Mouse (Mus musculus) myocyte (in vitro differentiated cells): ENCODE data around the gene Ssh1. TPM values are rescaled to one million over a fixed set of nuclear protein-coding genes. Genes with fewer than 3 reads are reported as not detected.

Experiments used
- H3K27me3 ChIP-seq: one replicate; pipeline ENCODE4 v1.6.1; 2011; ENCODE audit not compliant: control insufficient read depth, insufficient read depth, insufficient read length
- H3K36me3 ChIP-seq: one replicate; pipeline ENCODE4 v1.6.1; 2011; ENCODE audit not compliant: control insufficient read depth, insufficient read depth
- H3K4me2 ChIP-seq: one replicate; pipeline ENCODE4 v1.6.1; 2011; ENCODE audit warnings: low read depth, control low read depth
- H3K4me3 ChIP-seq: one replicate; pipeline ENCODE4 v1.5.1; 2011; ENCODE audit warnings: mild to moderate bottlenecking, control low read depth, moderate library complexity
- H3K79me2 ChIP-seq: one replicate; pipeline ENCODE4 v1.6.1; 2011; ENCODE audit not compliant: control insufficient read depth, insufficient read depth
- H3ac ChIP-seq: one replicate; pipeline ENCODE4 v1.6.1; 2011; ENCODE audit not compliant: control insufficient read depth, insufficient read length
- CEBPB ChIP-seq: IDR thresholded peaks from 2 replicates; pipeline ENCODE4 v1.6.1; 2011; ENCODE audit warnings: mild to moderate bottlenecking, moderate library complexity; ENCODE audit not compliant: poor library complexity, insufficient read depth, severe bottlenecking
- E2F4 ChIP-seq: IDR thresholded peaks from one replicate; pipeline ENCODE4 v1.6.1; 2011; ENCODE audit warnings: mild to moderate bottlenecking, control low read depth, moderate library complexity; ENCODE audit not compliant: insufficient read depth
- MAX ChIP-seq: IDR thresholded peaks from one replicate; pipeline ENCODE4 v1.6.1; 2011; ENCODE audit warnings: low read depth, mild to moderate bottlenecking, control low read depth
- MYOD1 ChIP-seq, 3 experiments: IDR thresholded peaks; one replicate each; pipeline ENCODE4 v1.6.1; 2011; ENCODE audit warnings: control low read depth in 2 of 3, low read depth in 2 of 3, mild to moderate bottlenecking in 2 of 3, moderate library complexity in 1 of 3; ENCODE audit not compliant: insufficient read length in 2 of 3, control insufficient read depth in 1 of 3
- MYOG ChIP-seq, 3 experiments: IDR thresholded peaks; one replicate each; pipeline ENCODE4 v1.6.1; 2011; ENCODE audit warnings: control low read depth in 2 of 3, low read depth in 2 of 3, mild to moderate bottlenecking in 2 of 3; ENCODE audit not compliant: insufficient read length in 2 of 3, control insufficient read depth in 1 of 3, insufficient read depth in 1 of 3
- POLR2A ChIP-seq: IDR thresholded peaks from one replicate; pipeline ENCODE4 v1.6.1; 2011; ENCODE audit warnings: low read depth, mild to moderate bottlenecking, control low read depth, moderate library complexity; ENCODE audit not compliant: insufficient read length
- POLR2AphosphoS2 ChIP-seq: IDR thresholded peaks from one replicate; pipeline ENCODE4 v1.6.1; 2011; ENCODE audit warnings: low read depth, control low read depth; ENCODE audit not compliant: insufficient read length
- REST ChIP-seq: IDR thresholded peaks from one replicate; pipeline ENCODE4 v1.6.1; 2011; ENCODE audit warnings: mild to moderate bottlenecking, control low read depth, moderate library complexity; ENCODE audit not compliant: insufficient read depth, insufficient read length
- SRF ChIP-seq: IDR thresholded peaks from one replicate; pipeline ENCODE4 v1.6.1; 2011; ENCODE audit warnings: low read depth; ENCODE audit not compliant: control insufficient read depth, insufficient read length
- TCF12 ChIP-seq: IDR thresholded peaks from one replicate; pipeline ENCODE4 v1.6.1; 2011; ENCODE audit warnings: mild to moderate bottlenecking, control low read depth; ENCODE audit not compliant: poor library complexity, insufficient read depth, severe bottlenecking
- TCF3 ChIP-seq: IDR thresholded peaks from one replicate; pipeline ENCODE4 v1.6.1; 2011; ENCODE audit warnings: low read depth, control low read depth; ENCODE audit not compliant: insufficient read length
- USF1 ChIP-seq: IDR thresholded peaks from one replicate; pipeline ENCODE4 v1.6.1; 2011; ENCODE audit warnings: low read depth, mild to moderate bottlenecking, control low read depth, moderate library complexity
- polyA plus RNA-seq: library from polyadenylated mRNA; unstranded; fragments of >200 nt; fragmentation: generic; extraction: Trizol; gene quantifications from one replicate; pipeline ENCODE4 v1.2.1, GENCODE M21; 2012; ENCODE audit warnings: missing spikeins

Gene Ssh1
- polyA plus RNA-seq, 1 experiment, result 3.4 TPM

GRCm38 (mm10) chr5:113889912-113890311 is 103.8 kb downstream of the Ssh1 start:
- H3K36me3 ChIP-seq, result no peaks in the 10 kb centered on the region
- no peak overlapping the region for H3K4me3 ChIP-seq
- TF ChIP-seq USF1 (no peak), POLR2A (no peak), POLR2AphosphoS2 (no peak), MYOG (IDR thresholded peaks at IDR 0.05; ENCODE audit: control insufficient read depth in 1 of 3, insufficient read depth in 1 of 3, insufficient read length in 2 of 3, low read depth in 2 of 3) (no peak), REST (no peak), TCF3 (no peak), TCF12 (no peak), MYOD1 (IDR thresholded peaks at IDR 0.05; ENCODE audit: control insufficient read depth in 1 of 3, insufficient read length in 2 of 3, low read depth in 2 of 3) (no peak)
- no peak overlapping the region for H3K4me2 ChIP-seq
- no peaks in the 10 kb centered on the region for H3K27me3 ChIP-seq
- H3K79me2 ChIP-seq, result peaks cover 97% of the 10 kb centered on the region
- H3ac ChIP-seq, result no peak overlapping the region

GRCm38 (mm10) chr5:113889181-113889906 is 104.3 kb downstream of the Ssh1 start:
- TF ChIP-seq REST, result no peak
- TF ChIP-seq CEBPB, result no peak
- no peak for TF ChIP-seq POLR2AphosphoS2
- TF ChIP-seq MYOG (IDR thresholded peaks at IDR 0.05; ENCODE audit: control insufficient read depth in 1 of 3, insufficient read depth in 1 of 3, insufficient read length in 2 of 3, low read depth in 2 of 3), result no peak
- peaks cover 98% of the 10 kb centered on the region for H3K79me2 ChIP-seq
- H3K4me3 ChIP-seq, result no peak overlapping the region
- no peak overlapping the region for H3K4me2 ChIP-seq
- no peak overlapping the region for H3ac ChIP-seq
- no peaks in the 10 kb centered on the region for H3K36me3 ChIP-seq
- no peaks in the 10 kb centered on the region for H3K27me3 ChIP-seq

DNA sequence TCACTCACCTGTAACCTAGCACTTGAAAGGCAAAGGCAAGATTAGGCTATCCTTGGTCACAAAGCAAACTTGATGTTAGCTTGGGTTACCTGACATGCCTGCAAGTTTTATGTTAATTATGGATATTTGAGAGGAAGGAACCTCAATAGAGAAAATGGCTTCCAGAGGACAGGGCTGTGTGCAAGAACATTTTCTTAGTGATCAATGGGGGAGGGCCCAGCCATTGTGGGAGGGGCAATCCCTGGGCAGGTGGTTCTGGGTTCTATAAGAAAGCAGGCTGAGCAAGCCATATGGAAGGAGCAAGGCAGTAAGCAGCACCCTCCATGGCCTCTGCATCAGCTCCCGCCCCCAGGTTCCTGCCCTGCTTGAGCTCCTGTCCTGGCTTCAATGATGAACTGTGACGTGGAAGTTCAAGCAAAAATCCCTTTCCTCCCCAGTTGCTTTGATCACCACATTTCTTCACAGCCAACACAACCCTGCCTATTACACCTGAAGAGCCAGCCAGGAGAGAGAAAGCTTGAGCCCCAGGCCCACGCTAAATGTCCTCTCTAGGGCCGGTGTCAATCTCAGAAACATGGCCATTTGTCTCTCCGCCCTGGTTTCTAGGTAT is 105.4 kb downstream of the Ssh1 start:
- TF ChIP-seq POLR2A (no peak), E2F4 (no peak), CEBPB (no peak), REST (no peak), MAX (no peak), USF1 (no peak), POLR2AphosphoS2 (no peak), MYOD1 (IDR thresholded peaks at IDR 0.05; ENCODE audit: control insufficient read depth in 1 of 3, insufficient read length in 2 of 3, low read depth in 2 of 3) (no peak), TCF3 (no peak), SRF (no peak), TCF12 (no peak), MYOG (IDR thresholded peaks at IDR 0.05; ENCODE audit: control insufficient read depth in 1 of 3, insufficient read depth in 1 of 3, insufficient read length in 2 of 3, low read depth in 2 of 3) (no peak)
- Histone ChIP-seq H3K4me3 (no peak overlapping the region), H3K4me2 (no peak overlapping the region), H3K79me2 (peaks cover 96% of the 10 kb centered on the region), H3K27me3 (no peaks in the 10 kb centered on the region), H3ac (no peak overlapping the region), H3K36me3 (no peaks in the 10 kb centered on the region)

GRCm38 (mm10) chr5:113887132-113887531 is 106.6 kb downstream of the Ssh1 start:
- no peak overlapping the region for H3ac ChIP-seq
- TF ChIP-seq REST, result no peak
- TF ChIP-seq POLR2AphosphoS2, result no peak
- no peak for TF ChIP-seq MYOD1 (IDR thresholded peaks at IDR 0.05; ENCODE audit: control insufficient read depth in 1 of 3, insufficient read length in 2 of 3, low read depth in 2 of 3)
- no peak for TF ChIP-seq MYOG (IDR thresholded peaks at IDR 0.05; ENCODE audit: control insufficient read depth in 1 of 3, insufficient read depth in 1 of 3, insufficient read length in 2 of 3, low read depth in 2 of 3)
- no peak for TF ChIP-seq POLR2A
- no peak for TF ChIP-seq MAX
- TF ChIP-seq TCF12, result no peak
- no peak for TF ChIP-seq E2F4
- no peak for TF ChIP-seq SRF

More at GRCm38 (mm10) chr5:113887132-113887531, 106.6 kb downstream of the Ssh1 start:
- H3K27me3 ChIP-seq, result no peaks in the 10 kb centered on the region
- H3K79me2 ChIP-seq, result peaks cover 85% of the 10 kb centered on the region
- no peak overlapping the region for H3K4me3 ChIP-seq
- no peak overlapping the region for H3K4me2 ChIP-seq
- H3K36me3 ChIP-seq, result no peaks in the 10 kb centered on the region

Other genes with a start within 250 kb of the Ssh1 start
- gene Sart3, start 221.4 kb downstream of the Ssh1 start, polyA plus RNA-seq, result 29.3 TPM
- gene Iscu, start 221.1 kb downstream of the Ssh1 start, polyA plus RNA-seq, result 163 TPM
- 62.0 TPM for gene Tmem119, start 193.4 kb downstream of the Ssh1 start, polyA plus RNA-seq
- not detected for gene Selplg, start 161.2 kb downstream of the Ssh1 start, polyA plus RNA-seq
- 58.9 TPM for gene Coro1c, start 85.1 kb downstream of the Ssh1 start, polyA plus RNA-seq
- not detected for gene Dao, start 9.8 kb upstream of the Ssh1 start, polyA plus RNA-seq
- gene Usp30, start 71.6 kb upstream of the Ssh1 start, polyA plus RNA-seq, result 12.3 TPM
- 0.05 TPM for gene Svop, start 97.7 kb upstream of the Ssh1 start, polyA plus RNA-seq
- 5.7 TPM for gene Alkbh2, start 134.3 kb upstream of the Ssh1 start, polyA plus RNA-seq
- 2.7 TPM for gene Ung, start 136.5 kb upstream of the Ssh1 start, polyA plus RNA-seq
- 0.84 TPM for gene Acacb, start 152.6 kb upstream of the Ssh1 start, polyA plus RNA-seq